Mouse (Mus musculus) left cerebral cortex, postnatal 36 days (tissue): ENCODE results near the gene Pfkp. TPM values are rescaled to one million over a fixed set of nuclear protein-coding genes. Genes with fewer than 3 reads are reported as not detected.
A peak's percentile ranks its signal among the peaks of the same experiment; 100 is the strongest.

ENCODE experiments used
- DNase-seq, 2 experiments: peaks; one replicate each; pipeline ENCODE4 v3.0.0; 2021 to 2022; ENCODE audit warnings: low spot score in 2 of 2, mixed read lengths in 1 of 2
- intact Hi-C: fragments of 180-260 bp; cut with DNase I; formaldehyde crosslinking; loops from one replicate; pipeline ENCODE4 v1.15.1; 2025
- total RNA-seq, 2 experiments: library from RNA; stranded (reverse); gene quantifications; 2 replicates each; pipeline ENCODE4 v1.2.3; 2021

Gene Pfkp
- 100 to 1,000 TPM; 266 to 272 TPM for total RNA-seq

DNA sequence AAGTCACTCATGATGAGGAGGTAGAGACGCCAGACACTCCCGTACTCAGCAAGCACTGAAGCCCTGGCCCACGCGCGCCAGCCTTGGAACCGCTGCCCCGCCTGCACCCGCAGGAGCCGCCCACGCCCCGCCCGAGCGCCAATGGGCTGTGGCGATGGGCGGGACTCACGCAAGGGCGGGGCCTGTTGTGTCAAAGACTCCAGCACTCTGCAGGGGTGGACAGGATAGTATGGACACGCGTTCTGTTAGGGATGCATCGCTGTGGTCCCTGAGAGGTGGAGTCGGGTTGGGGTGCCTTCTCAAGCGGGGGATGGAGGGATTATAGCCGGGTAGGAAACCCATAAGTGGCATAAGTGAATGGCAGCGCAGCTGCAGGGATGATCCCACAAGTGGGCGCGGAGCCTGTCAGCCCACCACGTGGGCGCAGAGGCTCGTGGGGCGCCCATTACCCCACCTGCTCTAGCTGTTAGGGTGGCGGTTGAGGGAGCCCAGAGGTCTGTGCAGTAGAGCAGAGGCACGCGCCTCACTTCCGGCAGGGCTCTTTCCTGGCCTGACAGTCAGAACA, at the start of gene Pfkp:
Gene Pfkp (minus strand): TSS at position 109 of the 565 bp plus-strand sequence.
- peak; percentile 92 to 97 for DNase-seq
- intact Hi-C loops: no loop called here

DNA sequence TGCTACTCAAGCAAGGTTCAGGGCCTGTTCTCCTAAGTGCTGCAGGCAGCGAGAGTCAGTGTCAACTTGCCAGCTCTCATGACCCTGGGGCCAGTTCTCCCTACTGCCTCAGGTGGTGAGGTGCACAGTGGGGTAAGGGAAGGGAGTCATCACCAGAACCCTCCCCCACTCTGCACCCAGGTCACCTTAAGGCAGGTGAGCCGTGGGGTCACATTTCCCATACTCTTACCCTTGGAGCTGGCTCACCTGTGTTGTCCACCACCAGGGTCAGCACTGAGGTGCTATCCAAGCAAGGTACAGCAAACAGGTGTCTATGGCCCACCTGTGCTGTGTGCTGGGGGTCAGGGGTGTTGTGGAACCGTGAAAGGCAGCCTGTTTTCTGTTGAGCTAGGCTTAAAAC, 42.0 kb upstream of the Pfkp start:
- intact Hi-C loops: no loop called here
- no peak for DNase-seq

DNA sequence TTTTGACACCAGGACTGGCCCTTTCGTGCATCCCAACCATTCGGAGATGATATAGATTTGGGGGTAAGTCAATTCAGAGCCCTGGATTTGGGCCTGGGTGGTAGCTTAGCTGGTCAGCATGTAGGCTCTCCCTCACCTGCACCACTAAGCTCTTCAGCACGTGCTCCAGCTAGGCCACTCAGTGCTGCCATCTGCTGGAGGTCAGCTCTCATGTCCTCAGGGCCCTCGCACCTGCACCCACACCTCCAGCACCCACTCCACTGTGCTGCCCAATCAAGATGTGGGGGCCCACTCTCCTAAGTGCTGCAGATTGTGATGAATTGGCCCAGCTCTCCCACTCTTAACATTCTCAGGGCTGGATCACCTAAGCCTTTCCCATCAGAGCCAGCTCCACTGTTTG, 41.4 kb upstream of the Pfkp start:
- peak in 1 of 2 experiments; percentile 19 for DNase-seq
- intact Hi-C loops: no loop called here

DNA sequence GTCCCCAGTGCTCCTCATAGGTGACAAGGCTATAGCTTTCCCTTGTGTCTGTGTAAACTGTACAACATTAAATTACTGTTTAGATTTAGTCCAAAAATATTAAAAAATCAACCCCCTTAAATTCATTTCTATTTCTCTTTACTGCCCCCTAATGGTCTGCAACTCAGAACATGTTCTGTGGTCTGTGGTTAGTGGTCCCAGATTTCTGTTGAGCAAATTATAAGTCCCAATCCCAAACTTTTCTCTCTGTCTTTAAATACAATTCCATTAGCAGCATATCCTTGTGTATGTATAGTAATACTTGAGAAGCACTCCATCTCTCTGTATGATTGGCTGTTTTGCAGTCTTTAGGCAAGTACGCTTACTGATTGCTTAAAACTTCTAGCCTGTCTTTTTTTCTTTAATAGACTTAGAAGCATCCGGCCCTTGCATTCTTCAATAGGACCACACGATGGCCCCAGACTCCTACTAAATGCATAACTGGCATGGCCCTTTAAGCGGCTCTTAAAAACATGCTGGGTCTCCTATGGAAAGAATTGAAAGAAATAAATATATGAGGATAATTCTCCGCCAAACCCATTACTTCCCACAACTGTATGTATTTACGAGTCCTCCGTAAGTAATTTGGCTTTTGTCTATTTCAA, 40.3 kb upstream of the Pfkp start:
- peak in 1 of 2 experiments; percentile 24 for DNase-seq
- intact Hi-C loops: no loop called here

DNA sequence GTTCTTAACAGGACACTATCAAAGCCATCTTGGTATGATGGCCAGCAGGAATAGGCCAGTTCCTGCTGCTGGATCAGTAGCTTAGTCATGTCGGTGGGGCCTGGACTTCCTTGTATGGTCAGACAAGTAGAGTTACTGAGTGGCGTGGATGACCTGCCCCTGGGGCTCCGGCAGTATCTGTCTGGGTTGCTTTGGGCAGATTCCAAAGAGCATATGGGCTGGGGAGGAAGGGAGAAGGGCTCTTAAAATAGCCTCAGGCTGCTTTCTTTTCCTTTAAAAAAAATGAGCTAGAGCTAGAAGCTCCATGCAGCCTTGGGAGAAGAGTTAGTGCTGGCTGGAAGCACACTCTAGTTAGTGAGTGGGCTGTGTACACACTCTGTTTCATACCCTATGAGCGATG, 18.3 kb upstream of the Pfkp start:
- intact Hi-C loops: no loop called here

DNA sequence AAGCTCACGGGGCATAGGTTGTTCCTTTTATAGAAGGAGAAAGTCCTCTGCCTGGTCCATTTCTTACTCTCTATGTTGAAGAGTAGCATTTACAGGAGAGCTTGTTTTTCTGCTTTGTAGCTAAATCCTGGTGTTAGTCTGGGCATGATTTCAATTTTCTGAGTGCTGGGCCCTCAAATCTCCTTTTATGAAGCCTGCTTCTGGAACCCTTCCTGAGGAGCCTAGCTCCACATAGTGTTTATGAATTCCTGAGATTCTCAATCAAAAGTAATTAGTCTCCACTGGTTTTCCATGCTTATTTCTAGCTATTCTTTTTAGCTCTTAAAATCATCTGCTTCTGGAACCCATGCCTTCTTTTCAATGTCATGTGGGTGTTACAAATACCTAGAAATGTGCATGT, 16.9 kb upstream of the Pfkp start:
- intact Hi-C loops: no loop called here
- DNase-seq: no peak

More for the DNA sequence above, 18.3 kb upstream of the Pfkp start:
- peak; percentile 45 to 55 for DNase-seq

DNA sequence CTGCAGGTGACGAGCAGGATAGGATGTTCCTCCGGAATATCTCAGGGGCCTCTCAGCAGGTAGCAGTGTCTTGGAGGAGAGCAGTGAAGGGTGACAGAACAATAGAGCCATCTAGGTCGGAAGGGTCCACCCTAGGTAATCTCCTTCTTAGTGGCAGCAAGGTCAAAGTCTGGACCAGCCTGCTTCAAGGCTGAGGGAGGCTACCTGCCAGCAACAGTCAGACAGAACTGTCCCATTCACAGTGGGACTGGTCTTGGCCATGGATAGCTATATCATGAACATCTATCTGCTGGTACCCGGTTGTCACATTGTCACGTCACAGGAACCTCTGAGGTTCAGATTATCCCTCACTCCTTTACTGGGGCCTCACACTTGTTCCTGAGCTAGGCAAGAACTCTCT, 15.6 kb upstream of the Pfkp start:
- intact Hi-C loops: no loop called here
- DNase-seq: no peak

DNA sequence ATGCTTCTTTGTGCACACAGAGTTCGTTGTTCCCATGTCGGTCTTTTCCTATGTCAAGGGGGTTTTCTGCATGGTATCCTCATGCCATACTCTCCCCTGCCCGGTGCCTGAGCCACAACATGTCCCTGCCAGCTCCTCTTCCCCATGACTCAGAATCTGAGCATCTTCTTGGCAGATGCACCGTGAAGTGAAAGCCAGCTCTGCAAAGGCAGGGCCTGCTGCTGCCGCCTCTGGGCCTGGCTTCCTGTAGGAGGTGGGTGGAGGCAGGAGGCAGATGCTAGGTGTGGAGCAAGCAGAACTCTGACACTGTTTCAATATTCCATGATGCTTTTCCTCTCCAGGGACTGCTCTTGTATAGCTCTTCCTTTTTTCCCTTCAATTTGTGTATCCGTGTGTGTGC, 10.7 kb upstream of the Pfkp start:
- DNase-seq: peak; percentile 80 to 82

DNA sequence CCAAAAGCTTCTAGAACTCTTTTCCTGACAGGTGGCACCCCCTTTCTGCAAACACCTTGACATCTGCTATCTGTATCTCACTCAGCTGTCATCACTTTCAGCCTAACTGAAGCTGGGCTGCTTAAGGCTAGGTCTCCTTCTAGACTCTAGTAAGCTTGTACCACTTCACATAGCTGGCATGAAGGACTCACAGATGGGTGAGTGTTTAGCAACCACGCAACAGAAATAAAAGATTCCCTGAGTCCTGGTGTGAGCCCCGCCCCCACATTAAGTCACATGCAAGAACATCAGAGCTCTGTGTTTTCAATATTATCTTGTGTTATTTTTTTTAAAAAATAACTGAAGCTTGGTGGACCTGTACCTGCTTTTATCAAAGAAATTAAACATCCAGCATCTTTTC, 8.7 kb upstream of the Pfkp start:
- no peak for DNase-seq
- intact Hi-C loops: no loop called here

More for the DNA sequence above, 10.7 kb upstream of the Pfkp start:
- intact Hi-C loops: no loop called here

DNA sequence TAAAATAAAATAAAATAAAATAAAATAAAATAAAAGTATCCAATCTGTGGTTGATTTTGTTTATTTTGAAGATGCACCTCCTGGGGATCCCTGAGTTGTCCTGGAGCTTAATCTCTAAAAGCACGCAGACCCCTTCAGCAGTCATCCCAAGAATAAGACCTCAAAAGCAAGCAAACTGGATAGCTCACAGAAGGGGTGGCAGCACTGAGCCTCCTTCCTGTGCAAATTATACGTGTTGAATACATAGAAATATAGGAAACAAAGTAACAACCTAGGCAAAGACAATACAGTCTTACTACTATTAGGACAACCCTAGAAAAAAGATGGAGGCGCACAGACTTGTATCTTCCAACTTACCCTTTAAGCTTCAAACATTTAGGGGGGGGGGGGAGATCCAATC, 965 bp upstream of the Pfkp start:
- intact Hi-C loops: no loop called here
- no peak for DNase-seq

DNA sequence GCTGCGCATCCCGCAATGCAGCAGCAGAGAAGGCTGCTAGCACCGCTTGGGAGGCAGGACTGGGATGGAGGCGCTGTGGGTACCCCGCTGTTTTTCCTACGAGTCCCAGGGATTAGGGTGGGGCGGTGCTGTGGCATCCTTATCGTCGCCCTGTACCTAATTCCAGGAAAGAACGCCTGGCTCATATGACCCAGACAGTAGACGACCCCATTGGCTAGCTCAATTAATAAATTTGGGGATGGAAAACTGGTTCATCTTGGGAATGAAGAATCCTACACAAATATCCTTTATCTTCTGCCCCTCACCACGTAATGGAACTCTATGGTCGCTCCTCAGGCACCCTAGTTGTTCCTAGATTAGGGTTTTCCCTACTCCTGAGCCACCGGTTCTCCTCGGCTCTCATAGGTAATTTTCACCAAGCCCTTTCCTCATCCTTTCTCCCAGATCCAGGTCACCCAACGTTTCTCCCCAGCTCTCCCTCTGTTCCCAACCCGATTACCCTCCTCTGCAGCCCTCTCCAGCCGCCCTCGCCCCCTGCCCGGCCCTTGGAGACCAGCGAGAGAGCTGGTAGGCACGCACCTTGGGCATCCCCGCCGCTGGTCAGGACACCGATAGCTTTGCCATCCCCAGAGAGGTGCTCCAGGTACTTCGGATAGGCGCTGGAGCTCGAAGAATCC, 447 bp downstream of the Pfkp start:
- DNase-seq: peak in 1 of 2 experiments; percentile 55
- intact Hi-C loops: no loop called here

DNA sequence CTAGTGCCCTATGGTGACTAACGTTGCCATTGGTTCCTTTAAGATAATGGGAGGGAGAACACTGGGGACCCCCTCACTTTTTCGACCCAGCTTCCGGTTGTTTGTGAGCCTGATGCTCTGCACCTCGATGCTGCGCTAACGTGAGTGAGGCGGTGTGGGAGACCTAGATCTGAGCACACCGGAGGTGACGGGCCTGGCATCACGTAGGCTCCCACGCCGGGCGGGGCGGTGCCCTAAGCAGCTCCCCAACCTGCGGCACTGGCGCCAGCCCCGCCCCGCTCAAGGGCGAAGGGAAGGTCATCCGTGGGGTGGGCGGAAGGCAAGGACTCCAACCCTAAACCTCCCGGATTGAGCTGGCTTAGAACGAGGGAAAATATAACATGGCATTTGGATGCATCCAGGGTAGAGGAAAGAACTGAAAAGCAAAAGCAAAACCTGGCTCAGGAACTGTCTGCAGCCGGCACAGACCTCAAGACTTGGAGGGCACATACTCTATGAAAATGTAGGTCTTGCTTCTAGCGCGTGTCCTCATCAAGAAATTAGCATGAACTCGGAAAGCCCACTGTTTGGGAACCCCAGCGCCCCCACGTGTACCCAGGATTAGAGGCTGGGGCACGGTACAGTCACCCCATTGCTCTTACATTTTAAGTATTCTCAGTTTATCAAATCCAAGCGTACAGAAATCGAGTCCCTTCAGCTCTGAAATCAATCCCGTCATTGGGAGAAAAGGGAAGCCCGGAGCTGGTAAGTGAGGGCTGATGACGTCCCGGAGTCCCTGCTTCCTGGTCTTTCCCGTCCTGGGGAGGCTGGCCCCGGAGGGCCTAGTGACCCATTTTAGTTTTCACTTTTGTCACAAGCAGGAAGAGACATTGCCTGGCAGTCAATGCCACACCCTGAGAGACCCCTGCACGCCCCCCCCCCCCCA, 1.2 kb downstream of the Pfkp start:
- intact Hi-C loops: no loop called here
- DNase-seq: peak; percentile 54 to 76

DNA sequence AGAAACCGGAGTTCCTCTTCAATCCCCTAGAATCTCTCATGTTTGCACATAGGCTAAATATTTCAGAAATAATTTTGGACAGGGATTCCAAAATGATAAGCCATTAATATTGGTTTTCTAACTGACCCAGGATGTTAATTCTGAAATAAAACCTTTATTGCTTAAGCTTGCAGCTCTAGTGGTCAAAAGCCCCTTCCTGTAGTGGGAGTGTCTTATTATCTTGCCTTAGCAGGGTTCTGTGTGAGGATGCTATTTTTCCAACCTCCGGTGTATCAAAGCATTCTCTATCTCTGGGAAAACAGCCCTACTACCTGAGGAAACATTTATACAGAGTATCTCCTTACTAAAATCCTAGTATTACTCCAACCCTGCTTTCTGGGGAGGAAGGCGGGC, 1.9 kb downstream of the Pfkp start:
- intact Hi-C loops: no loop called here

DNA sequence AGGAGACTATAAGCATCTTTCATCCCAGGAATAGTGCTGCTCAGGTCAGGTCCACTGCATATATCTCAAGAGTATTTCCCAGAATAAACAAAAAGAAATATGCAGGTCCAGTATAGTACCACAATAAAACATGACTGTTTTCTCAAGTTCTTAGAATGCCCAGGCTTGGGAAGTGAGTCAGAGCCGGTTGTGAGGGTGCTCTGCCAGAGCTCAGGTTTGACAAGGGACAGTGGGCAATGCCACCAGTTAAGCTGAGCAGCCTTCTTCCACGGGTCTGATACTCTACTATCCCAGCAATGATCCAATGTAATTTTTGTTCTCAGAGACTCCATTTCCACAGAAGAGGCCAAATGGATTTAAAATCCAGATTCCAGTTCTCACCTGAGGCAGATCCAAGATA, 2.3 kb downstream of the Pfkp start:
- DNase-seq: no peak
- intact Hi-C loops: no loop called here

More for the DNA sequence above, 1.9 kb downstream of the Pfkp start:
- DNase-seq: no peak

DNA sequence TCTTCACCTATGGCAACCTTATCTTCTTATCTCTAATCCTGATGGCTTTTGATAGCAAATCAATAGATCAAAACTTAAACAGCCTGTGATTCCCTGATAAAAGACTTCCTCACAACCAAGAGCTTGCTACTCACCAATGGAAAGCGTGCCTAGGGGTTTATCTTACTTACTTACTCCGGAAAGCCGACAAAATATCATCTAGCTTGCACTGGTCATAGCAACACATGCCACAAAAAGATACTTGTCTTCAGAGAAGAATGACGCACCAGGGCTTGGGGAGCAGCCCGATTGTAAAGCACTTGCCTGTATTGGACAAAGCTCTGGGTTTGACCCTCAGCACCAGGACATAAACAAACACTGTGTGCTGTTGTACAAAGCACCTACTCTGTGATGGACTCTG, 4.6 kb downstream of the Pfkp start:
- intact Hi-C loops: no loop called here
- DNase-seq: no peak

DNA sequence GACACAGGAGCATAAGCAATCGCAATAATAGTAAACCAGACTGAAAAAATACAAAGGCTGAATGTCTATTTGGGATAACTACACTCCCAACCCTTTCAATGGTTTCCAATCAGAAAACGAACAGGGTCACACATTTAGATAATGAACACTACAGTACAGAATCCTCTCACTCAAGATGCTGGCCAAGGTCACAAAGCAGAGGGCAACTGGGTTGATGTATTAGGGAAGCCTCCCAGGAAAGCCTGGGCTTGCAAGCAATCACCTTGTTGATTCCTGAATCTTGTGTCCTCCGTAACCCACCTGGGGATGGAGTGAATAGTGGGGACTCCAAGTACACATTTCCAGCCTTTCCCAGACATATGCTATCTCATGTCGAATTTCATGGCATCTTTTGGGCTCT, 5.6 kb downstream of the Pfkp start:
- intact Hi-C loops: no loop called here
- DNase-seq: no peak

DNA sequence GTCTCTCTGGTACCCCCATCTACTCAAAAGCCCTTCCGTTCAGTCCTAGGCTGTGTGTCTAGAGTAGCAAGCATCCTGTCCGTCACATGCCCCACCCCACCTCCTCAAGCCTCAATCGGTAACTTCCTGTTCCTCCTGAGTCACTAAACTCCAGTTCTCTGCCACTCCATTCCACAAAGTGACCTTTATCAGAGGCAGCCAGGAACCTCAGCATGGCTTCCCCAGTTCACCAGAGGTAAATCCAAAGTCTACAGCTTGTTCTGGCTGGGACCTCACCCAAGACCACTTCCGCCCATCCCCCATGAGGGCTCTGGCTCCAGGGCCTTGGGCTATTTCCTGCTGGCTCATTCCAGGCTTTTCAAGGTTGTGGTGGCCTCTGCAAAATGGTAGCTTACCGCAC, 6.1 kb downstream of the Pfkp start:
- intact Hi-C loops: no loop called here
- DNase-seq: no peak

DNA sequence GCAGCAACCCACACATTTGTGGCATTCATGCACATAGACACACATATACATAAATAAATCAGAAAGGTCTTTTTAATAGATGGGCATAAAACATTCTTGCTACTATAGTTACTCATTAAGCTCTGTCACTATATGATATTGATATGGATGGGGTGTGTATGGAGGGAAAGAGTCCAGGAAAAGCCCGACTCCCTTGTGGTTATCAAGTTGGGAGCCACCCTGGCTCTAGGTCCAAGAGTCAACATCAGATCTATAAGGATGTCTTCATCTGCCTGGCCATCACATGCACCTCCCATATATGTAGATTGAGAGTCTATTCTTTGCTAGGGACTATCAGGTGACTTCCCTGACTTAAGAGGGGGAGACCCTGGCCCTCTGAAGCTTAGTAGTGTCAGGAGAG, 7.1 kb downstream of the Pfkp start:
- intact Hi-C loops: no loop called here

DNA sequence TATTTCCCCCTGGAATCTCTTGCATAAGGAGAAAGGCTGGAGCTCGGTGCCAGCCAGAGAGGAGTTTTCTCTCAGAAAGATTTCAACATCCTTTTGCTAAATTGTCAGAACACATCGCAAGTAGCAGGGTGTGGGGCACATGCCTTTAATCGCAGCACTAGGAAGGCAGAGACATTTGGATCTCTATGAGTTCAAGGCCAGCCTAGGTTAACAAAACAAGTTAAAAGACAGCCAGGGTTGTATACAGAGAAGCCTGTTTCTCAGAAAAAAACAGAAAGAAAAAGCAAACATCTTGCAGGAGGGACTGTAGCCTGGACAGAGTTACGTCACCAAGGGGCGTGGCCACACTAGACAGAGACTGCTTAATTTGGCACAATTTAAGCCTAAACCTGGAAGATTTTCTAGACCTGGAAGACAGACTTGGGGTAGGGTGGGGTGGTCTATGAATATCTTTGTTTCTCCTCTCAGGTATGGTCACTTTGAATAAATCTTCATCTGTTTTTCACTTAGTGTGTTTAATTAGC, 9.0 kb downstream of the Pfkp start:
- DNase-seq: no peak
- intact Hi-C loops: no loop called here

More for the DNA sequence above, 7.1 kb downstream of the Pfkp start:
- no peak for DNase-seq

DNA sequence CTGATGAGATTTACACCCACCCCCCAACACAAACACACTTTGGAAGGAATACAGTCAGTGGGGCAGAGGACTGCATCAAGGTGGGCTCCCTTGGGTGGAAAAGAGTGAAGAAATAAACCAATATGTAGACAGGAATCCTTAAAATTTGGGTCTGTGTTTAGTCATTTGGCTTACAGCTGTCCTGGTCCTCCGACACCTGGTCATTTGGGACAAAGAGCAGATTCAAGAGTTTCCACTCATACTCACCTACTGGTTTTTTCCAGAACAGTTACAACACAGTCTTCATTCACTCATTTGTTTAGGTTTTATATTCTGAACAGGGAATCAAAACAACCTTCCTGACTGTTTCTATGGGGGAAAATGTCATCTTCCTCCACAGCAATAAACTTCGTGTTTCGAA, 9.6 kb downstream of the Pfkp start:
- intact Hi-C loops: no loop called here
- DNase-seq: no peak
